Mouse (Mus musculus) skeletal muscle tissue, adult 2 months (tissue): ENCODE measurements at regions not wholly inside any gene's neighbourhood (a gene's known extent, or its start where the extent isn't known, plus 50 kb on each side); places are given as distances from the start of the nearest gene placed in this dataset.
"Not testable (repeated sequence)": the region's sequence is repeated elsewhere in the genome, so short reads cannot be mapped to it uniquely, and the experiment has no call there.

Source experiments
- DNase-seq: peaks from one replicate; pipeline ENCODE4 v3.0.0-alpha.2; 2012; ENCODE audit warnings: low read depth, low spot score

- no peak for DNase-seq
Observed at GRCm38 (mm10) chr3:22285904-22286303, 209.5 kb downstream of the Tbl1xr1 start.

- DNase-seq: no peak
Observed at GRCm38 (mm10) chr3:22293466-22293865, 217.0 kb downstream of the Tbl1xr1 start.

- DNase-seq: not testable (repeated sequence)
Observed at GRCm38 (mm10) chr3:22294081-22294480, 217.6 kb downstream of the Tbl1xr1 start.

GRCm38 (mm10) chr3:22296925-22297324, 220.5 kb downstream of the Tbl1xr1 start:
- not testable (repeated sequence) for DNase-seq

- DNase-seq: not testable (repeated sequence)
Observed at GRCm38 (mm10) chr3:22297831-22298230, 221.4 kb downstream of the Tbl1xr1 start.

GRCm38 (mm10) chr3:22300553-22300952, 224.1 kb downstream of the Tbl1xr1 start:
- no peak for DNase-seq

- no peak for DNase-seq
Observed at GRCm38 (mm10) chr3:22301991-22302517, 225.6 kb downstream of the Tbl1xr1 start.

- DNase-seq: no peak
Observed at GRCm38 (mm10) chr3:22304145-22304544, 227.7 kb downstream of the Tbl1xr1 start.

- DNase-seq: no peak
Observed at GRCm38 (mm10) chr3:22306624-22307023, 230.2 kb downstream of the Tbl1xr1 start.

GRCm38 (mm10) chr3:22308962-22309361, 232.5 kb downstream of the Tbl1xr1 start:
- peak; percentile 17 for DNase-seq

- DNase-seq: no peak
Observed at GRCm38 (mm10) chr3:22316466-22317185, 240.2 kb downstream of the Tbl1xr1 start.

- not testable (repeated sequence) for DNase-seq
Observed at GRCm38 (mm10) chr3:22320425-22320824, 244.0 kb downstream of the Tbl1xr1 start.

- no peak for DNase-seq
Observed at GRCm38 (mm10) chr3:22331240-22331639, 254.8 kb downstream of the Tbl1xr1 start.
